Mouse (Mus musculus): ENCODE results near the gene Tbl2.

DNA sequence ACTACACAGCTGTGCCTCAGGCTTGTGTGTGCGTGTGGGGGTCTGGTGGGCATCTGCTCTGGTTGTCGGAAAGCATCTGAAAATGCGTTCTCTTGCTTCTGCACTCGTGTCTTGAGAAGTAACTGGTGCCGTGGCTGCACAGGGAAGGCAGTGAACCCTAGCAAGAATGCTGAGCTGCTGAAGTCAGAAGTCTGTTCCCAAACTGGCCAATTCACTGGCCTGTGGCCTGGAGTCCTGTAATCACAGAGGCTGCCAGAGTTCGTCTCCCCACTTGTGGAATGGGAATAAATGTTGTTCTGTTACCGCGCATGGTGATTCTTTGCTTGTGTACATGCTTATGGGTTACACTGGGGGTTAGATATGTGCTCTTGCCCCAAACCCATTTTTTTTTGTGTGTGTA, 12.9 kb downstream of the Tbl2 start:
- TF ChIP-seq POLR2A (IDR thresholded peaks at IDR 0.05; ENCODE audit: low read depth, low read length) (no peak), CTCF (IDR thresholded peaks at IDR 0.05; ENCODE audit: borderline replicate concordance, insufficient read depth, low read length) (no peak)

Measured in embryonic fibroblast, embryonic 13.5 days (primary cell).